Mouse (Mus musculus) thymus, postnatal 14 days (tissue): ENCODE data around the gene Trak2.
A peak's percentile ranks its signal among the peaks of the same experiment; 100 is the strongest.
"Not testable (repeated sequence)": the region's sequence is repeated elsewhere in the genome, so short reads cannot be mapped to it uniquely, and the experiment has no call there.

ENCODE experiments used
- DNase-seq: peaks from one replicate; pipeline ENCODE4 v3.0.0; 2021

Gene Trak2

DNA sequence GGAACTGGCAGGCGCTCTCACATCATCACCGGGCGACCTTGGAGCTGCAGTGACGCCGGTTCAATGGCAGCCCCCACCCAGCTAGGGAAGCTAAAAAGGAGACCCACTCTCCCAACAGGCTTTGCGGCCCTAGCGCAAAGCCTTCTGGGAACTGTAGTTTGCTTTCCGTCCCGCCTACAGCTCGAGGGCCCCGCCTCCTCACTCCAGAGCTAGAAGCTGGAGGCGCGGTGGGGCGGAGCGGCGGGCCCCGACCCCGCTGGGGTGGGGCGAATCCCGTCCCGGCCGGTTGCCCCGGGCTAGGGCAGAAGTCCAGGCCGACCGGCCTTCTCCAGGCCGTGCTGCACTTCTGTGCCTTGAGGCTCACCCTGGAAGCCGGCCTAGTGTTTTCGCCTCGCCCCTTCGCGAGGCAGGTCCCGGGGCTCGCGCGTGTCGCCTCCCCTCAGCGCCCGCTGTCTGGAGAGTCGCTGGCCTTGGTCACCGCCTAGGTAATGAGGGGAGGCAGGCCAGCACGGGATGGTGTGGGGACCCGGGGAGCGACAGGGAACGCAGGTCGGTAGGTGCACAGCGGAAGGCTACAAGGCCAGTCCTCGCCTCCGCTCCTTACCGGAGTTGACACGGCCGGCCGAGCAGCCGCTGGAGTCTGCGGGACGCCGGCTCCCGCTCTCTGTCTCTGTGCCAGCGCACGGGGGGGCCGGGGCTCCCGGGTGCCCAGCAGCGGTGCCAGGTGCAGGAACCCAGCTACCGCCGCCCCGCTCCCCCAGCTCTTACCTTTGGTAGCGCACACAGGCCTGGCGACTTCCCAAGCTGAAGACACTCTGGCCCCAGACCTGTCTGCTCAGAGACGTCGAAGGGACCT is at the start of gene Trak2, which contains the start of gene Stradb:
Gene Trak2, minus strand, starts transcription at position 65 of the 856 bp plus-strand sequence.
Gene Stradb, plus strand, starts transcription at position 157 of the 856 bp plus-strand sequence.
- peak; percentile 98 for DNase-seq

DNA sequence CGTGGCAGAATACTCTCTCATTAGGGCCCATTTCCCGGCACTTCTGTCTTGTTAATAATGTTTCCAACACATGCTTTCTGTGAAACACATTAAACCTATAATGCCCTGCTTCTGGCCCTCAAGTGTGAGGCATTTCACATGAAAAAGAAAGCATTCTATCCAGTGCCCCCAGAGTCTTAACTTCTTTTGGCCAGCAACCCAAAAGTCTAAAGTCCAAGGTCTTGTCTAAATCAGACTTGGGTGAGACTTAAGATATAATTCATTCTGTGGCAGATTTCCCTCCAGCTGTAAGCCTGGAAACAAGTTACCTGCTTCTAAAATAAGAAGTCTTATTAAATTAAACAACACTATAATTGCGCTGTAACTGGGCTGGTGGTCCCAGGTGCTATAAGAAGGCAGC is 48.3 kb upstream of the Trak2 start:
- DNase-seq = no peak

DNA sequence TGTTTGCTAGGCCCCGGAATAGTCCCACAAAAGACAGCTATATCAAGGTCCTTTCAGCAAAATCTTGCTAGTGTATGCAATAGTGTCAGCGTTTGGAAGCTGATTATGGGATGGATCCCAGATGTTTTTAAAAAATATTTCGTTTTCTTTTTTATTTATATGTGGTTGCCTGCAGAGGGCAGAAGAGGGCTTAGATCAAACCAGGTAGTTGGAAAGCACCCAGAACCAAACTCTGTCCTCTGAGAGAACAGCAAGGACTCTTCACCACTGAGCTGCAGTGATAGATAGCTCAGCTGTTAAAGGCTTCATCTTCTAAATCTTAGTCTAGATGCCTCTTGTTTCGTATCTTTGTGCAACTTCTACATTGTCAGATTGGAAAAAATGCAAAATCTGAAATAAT is 36.0 kb upstream of the Trak2 start:
- DNase-seq = peak; percentile 25

DNA sequence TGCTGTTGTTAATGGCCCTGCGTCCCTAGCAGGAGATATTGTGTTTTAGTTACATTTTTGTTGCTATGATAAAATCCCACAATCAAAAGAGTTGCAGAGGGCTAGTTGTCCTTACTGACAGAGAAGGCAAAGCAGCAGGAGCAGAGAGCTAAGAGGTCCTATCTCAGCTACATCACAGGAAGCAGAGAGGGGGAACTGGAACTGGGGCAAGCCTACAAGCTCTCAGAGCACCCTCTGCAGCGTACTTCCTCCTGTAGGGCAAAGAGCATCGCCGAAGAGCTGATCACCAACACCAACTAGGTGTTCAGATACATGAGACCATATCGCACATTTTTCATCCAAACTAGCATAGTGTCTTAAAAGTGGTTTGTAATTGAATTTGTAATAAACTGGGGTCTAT is 22.1 kb upstream of the Trak2 start:
- DNase-seq = peak; percentile 11

DNA sequence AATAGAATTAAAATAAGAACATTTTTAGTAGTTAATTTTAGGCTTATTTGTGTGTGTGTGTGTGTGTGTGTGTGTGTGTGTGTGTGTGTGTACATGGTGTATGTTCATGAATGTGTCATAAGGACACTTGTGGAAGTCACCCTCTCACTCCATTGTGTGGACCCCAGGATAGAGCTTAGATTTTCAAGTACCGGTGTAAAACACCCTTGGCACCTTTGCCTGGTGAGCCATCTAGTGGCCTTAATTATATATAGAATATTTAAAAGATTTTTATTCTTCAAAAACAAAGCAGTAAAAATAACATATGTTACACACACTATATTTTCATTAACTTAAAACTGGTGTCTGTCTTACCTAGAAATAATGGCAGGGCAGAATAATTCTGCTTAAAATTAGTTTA is 20.5 kb upstream of the Trak2 start:
- DNase-seq = no peak

DNA sequence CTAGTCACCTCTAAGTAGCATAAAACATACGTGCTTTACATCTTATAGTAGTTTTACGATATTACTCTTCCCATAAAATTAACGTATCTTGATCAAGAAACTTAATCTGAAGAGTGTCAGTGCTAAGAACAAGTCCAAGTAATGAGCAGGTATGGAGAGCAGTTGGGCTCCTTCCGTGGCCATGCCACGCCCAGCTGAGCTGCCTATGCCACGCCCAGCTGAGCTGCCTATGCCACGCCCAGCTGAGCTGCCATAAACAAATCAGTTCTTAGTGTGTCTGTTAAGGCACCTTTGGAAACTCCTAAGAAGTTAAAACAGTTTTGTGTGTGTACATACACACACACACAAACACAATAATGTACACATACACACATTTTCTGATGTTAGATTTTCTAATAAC is 19.9 kb upstream of the Trak2 start:
- DNase-seq = no peak

DNA sequence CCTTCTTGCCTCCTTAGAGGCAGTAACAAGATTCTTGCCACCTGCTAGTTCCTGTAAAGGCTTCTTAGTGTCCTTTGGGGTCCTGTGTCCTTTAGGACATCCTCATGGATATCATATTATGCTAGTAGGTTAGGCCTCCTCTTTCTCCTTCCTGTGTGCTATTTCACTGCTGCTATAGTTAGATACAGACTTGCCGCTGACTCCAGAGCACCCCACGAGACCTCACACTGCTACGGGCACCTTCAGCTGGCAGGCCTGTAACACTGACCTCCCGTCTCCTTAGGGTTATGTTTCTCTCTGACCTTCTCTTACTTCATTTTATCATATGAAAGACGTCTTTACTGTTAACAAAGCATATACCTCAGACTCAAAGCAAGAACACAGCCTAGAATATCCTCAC is 11.4 kb upstream of the Trak2 start:
- no peak for DNase-seq

DNA sequence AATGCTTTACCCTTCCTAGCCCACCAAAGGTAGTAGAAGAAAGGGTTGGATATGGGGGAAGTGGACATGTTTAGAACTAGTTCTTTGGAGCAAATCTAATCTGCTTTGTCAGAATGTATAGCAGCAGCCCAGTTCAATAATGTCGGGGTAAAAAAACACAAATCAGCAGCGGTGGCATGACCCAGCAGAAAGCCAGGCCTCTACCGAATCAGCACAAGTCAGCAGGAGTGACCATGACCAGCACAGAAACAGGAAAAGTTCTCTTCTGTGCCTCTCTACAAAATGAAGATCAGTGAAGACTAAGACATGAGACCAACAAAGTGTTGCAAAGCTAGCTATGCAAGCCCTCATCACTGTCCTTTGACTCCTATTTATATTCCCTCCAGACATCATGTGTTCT is 9.0 kb upstream of the Trak2 start:
- no peak for DNase-seq

DNA sequence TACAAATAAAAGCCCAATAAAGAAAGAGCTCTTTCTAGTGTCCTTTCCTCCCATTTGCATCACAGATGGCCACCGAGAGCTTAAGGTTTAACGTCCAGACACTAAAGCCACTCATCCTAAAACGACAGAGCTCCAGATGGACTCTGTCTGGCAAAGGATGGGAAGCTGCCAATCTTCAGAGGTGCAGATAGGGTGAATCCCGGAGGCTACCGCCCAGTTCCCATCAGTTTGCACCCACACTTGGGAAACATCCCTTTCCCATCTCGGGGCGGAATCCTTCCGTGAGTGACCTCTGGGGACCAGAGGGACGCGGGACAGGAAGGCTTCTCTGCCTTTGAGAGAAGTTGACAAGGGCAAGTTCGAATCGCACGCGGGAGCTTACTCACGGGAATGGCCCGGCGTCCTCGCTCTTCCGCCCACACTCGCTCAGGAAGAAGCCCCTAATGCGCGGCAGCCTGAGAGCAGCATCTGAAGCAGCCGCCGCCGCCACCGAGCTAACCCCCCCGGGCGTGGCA is 322 bp downstream of the Trak2 start:
- no peak for DNase-seq

DNA sequence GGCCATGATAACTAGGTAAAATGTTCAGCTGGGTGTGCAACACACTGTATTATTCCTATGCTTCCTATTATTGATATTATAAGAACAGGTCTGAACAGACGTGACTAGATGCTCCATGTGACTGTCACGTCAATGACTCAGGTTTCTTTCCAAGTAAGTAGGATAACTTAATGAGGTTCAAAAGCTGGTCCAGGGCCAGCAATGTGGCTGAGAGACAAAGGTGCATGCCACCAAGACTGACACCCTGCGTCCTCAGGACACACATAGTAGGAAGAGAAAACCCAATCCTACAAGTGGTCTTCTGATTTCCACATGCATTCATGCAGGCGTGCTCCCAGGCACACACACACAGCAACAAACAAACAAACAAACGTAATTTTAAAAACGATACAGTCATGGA is 2.1 kb downstream of the Trak2 start:
- DNase-seq = no peak

DNA sequence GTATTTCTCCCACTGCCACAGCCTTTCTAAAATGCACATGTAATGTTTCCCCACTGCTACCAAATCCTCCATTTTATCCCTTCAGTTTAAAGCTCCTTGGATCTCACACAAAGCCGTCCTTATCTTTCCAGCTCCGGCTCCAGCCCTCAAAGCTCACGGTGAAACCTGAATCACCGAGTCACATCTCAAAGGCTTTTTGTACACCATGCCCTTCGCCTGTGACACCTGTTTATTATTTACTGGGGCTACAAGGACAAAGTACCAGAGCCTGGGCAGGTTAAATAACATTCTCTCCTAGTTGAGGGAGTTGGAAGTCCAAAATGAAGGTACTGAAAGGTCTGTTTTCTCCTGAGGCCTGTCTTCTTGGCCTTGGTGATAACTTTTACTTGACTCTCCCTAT is 3.2 kb downstream of the Trak2 start:
- DNase-seq = no peak

DNA sequence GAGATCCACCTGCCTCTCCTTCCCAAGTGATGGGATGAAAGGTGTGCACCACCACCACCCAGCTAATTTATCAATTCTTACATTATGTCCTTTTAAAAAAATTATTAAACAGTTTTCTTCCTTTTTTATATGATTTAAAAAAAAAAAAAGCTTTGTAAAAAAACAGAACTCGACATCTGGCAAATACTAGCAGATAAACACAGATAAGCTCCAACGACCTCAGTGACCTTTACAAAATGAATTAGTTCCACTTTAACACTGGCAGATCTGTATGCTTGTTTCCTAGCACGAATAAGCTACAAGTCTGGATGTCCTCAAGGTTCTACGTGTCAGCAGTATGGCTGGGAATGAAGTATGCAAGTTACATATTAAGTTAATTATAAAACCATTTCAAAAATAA is 5.7 kb downstream of the Trak2 start:
- no peak for DNase-seq

DNA sequence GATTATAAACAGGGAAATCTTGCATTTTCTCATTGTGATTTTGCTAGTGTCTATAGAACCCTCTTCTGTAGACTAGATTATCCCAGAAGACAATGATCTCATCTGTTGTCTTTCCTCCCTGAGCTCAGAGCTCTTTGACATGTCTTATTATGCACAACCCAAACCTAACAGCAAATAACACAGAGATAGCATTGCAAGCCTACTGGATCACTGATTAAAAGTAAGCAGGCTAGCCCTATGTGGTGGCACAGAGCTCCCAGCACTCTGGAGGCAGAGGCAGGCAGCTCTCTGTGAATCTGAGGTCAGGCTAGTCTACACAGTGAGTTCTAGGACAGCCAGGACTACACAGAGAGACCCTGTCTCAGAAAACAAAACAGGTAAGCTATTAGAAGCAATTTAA is 10.4 kb downstream of the Trak2 start:
- no peak for DNase-seq

DNA sequence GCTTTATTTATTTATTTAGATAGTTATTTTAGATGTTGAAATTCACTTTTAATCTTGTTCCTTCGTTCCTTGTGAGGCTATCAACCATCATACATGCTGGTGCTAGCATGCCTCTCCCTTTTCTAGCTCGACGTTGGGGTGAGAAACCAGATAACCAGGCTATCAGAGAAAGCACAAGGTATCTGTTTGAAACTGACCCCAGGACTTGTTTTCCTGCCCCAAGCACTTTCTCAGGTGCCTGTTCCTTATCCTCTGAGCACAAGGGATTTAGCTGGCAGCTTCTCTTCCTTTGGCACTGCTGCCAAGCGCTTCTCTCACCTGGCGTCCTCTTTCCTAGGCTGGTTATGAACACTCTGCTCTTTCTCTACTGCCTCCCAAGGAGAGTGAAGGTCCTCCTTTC is 10.8 kb downstream of the Trak2 start:
- DNase-seq = no peak

DNA sequence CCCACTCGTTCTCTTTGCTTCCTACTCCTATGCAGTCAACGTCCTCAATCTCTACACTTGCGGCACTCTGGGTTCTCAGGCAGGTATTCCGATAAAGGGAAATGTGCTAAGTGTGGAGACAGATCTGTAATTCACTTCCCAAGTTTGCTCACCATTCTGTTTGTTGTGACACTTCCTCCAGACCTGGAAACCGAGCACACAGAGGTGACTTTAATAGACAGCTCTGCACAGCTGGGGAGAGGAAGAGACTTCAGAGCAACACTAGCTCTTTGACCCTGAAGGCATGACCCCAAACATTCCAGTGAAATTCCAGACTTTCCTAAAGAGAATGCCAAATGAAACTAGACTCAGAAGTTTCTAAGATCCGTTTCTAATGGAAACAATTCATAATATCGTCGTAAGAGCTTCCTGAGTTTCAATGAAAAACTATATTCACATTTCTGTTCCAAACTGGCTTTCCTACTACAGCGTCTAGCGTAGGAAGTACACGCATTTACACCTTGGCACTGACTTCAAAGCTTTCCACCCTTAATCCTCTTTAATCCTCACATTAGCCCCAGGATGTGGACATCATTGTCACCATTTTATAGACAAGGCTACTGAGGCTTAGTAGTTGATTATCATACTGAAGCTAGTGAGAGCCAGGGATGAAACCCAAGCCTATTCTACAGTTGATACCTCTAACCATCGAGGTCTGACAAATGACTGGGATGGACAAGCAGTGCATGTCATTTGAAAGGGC is 11.9 kb downstream of the Trak2 start:
- no peak for DNase-seq

DNA sequence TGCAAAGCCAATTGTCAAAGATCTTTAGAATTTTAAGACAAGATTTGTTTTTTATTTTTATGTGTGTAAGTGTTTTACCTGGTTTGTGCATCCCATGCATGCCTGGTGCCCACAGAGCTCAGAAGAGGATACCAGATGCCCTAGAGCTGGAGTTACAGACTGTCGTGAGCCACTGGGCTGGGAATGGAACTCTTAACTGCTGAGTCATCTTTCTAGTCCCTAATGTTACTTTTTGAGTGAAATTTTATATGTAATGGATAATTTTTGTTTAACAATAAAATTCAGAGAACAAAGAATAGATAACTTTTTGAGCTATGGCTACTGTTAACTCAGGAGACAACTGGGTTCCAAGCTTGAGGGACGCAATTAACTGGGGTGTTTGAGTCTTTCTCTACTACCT is 13.5 kb downstream of the Trak2 start:
- DNase-seq = no peak

DNA sequence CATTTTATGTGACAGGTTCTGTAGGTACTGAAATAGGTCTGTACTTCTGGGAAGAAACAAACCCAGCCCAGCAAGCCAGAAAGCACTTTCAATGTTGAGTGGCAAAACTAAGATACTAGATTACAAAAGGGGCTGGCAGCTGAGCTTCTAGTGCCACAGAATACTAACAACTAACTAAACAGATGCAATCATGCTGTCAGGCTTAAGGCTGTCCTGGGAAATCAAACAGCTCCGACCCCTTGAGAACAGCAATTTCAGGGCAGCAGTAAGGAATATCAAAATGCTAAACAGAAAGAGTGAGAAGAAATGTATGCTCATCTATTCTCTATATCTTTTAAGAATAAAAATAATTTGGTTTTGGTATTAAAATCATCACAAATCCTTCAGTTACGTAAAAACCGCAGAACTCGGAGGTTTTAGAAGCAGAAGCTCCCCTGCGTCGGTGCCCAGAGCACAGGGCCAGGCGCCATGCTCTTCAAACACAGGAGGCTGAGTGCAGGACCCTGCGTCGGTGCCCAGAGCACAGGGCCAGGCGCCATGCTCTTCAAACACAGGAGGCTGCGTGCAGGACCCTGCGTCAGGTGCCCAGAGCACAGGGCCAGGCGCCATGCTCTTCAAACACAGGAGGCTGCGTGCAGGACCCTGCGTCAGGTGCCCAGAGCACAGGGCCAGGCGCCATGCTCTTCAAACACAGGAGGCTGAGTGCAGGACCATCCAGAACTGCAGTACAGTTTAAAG is 14.3 kb downstream of the Trak2 start:
- DNase-seq = not testable (repeated sequence)

DNA sequence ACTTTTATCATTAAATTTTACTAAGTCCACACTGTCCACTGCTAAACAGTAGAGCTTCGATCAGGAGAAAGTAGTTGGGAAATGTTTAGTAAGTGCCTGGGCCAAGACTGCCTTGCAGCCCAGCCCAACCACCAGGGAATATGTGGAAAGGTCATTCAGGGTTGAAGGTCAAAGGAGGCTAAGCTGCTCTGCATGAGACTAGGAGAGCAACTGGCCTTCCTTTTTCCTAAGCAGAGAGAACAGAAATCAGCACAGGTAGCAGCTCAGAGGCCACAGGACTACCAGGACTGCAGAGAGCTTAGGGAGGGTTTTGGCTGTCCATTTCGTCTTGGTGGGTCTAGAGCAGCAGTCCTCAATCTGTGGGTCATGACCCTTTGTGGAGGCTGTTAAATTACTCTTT is 15.3 kb downstream of the Trak2 start:
- DNase-seq = no peak

DNA sequence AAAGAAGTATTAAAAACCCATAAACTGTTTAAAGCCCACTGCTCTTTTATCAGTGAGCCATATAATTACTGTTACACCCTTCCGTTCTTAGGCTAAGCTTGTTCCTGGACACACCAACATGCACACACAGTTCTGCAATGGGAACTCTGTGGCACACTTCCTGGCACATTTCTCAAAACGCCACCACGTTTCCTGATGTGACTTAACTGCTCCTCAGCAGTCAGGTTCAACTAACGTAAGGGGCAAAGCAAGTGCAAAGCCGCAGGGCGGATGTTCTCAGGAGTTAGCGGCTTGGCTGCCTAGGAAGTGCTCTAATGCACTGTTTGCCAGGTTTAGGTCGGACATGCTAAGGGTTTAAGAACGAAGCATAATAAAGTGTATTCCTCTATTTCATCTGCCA is 17.0 kb downstream of the Trak2 start:
- peak; percentile 81 for DNase-seq

DNA sequence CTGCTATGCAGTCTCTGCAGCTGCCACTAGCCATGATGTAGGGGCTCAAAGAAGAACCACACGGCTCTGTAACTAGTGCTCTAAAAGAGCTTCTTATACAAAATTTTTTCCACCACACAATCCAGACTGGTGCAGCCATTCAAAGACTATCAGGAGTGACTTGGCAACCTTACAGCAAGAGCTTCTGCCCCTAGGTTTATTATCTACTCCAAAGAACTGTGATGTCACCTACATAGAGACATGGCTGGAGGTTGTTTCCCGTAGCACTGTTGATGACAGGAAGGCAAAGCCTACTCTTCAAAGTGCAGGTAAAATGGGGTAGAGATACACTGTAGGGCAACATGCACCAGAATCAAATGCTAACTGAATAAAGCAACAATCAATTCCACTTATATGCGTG is 17.5 kb downstream of the Trak2 start:
- peak; percentile 22 for DNase-seq

DNA sequence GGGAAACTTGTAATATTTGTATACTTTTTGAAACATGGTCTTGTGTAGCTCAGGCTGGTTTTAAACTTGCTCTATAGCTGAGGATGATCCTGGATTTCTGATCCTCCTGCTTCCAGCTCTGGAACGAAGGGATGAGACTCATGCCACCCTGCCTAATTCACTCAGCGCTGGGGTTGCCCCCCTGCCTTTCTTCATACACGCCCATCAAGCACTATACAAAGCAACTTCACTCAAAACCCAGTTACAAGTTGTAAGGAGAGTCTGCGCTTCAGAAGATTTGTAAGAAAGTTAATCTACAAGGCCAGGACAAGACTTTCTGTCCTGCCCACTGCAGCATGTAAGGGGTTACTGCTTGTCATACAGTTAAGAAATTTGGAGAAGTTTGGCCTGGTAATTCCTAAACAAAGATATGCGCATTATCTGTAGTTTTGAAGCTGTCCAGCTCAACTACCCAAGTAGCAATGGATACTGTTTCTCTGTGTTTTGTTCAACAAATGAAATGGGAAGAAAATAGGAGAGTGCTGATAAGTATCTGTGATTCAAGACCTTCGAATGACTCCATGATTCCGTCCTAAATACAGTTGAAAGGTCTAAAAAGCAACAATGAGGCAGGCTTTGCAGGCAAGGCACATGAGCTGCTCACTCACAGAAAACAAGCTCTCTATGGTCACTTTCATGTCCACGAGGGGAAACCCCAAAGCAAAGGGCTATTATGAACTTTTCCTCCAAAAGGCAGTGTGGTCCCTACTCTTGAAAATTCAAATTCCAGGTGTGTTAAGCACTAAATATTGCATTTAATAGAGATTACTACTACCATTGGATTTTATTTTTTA is 18.4 kb downstream of the Trak2 start:
- no peak for DNase-seq

DNA sequence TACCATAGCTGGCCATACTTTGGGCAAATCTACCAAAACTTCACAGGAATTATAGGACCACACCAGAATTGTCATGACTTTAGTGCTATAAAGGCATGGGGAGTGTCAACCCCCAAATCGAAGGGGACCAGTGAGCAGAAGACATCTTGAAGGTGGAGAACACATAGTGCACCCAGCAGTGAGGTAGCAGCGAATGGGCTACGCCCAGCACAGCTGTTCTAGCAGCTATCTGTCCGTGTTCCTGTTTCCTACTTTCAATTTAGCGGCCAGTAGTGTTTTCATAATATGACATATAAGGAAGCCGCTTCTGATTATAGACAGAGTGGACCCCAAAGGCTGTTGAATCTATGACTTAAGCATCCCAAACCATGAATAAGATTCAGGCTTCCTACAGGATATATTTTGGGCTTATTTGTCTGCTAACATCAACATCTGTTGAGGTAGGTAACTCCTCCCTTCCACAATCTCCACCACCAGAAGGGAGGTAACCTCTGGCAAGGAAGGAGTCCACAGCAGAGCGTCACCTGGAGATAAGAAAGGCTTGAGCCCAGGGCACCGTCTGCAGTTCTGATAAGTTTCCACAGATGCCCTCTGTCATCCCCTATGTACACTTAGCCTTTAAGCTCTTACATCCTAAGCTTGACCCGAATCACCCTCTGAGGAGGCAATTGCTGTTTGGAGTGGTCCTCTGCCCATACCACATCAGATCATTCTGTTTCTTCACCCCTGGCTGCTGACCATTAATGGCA is 19.4 kb downstream of the Trak2 start:
- peak; percentile 19 for DNase-seq
